Mouse (Mus musculus) B cell, adult 2 months (primary cell): ENCODE data around the gene Cyp2c29.
"Not testable (repeated sequence)": the region's sequence is repeated elsewhere in the genome, so short reads cannot be mapped to it uniquely, and the experiment has no call there.

ENCODE experiments used
- DNase-seq, 2 experiments: peaks; one replicate each; pipeline ENCODE4 v3.0.0; 2022

Gene Cyp2c29

GRCm38 (mm10) chr19:39269105-39269504 lies at the start of gene Cyp2c29:
Gene Cyp2c29, plus strand, starts transcription at chr19:39269405.
- DNase-seq: not testable (repeated sequence)

GRCm38 (mm10) chr19:39267036-39267435 lies 2.2 kb upstream of the Cyp2c29 start:
- not testable (repeated sequence) for DNase-seq

- DNase-seq: no peak
These were observed 13.6 kb downstream of the Cyp2c29 start for GRCm38 (mm10) chr19:39282801-39283200.

GRCm38 (mm10) chr19:39285637-39286036 lies 16.4 kb downstream of the Cyp2c29 start:
- DNase-seq: no peak

GRCm38 (mm10) chr19:39286825-39287224 lies 17.6 kb downstream of the Cyp2c29 start:
- no peak for DNase-seq

- no peak for DNase-seq
These were observed 19.8 kb downstream of the Cyp2c29 start for GRCm38 (mm10) chr19:39288978-39289377.
